Mouse (Mus musculus): ENCODE measurements around the gene H2-Q10.
"Not testable (repeated sequence)": the region's sequence is repeated elsewhere in the genome, so short reads cannot be mapped to it uniquely, and the experiment has no call there.

H2-Q10 gene

DNA sequence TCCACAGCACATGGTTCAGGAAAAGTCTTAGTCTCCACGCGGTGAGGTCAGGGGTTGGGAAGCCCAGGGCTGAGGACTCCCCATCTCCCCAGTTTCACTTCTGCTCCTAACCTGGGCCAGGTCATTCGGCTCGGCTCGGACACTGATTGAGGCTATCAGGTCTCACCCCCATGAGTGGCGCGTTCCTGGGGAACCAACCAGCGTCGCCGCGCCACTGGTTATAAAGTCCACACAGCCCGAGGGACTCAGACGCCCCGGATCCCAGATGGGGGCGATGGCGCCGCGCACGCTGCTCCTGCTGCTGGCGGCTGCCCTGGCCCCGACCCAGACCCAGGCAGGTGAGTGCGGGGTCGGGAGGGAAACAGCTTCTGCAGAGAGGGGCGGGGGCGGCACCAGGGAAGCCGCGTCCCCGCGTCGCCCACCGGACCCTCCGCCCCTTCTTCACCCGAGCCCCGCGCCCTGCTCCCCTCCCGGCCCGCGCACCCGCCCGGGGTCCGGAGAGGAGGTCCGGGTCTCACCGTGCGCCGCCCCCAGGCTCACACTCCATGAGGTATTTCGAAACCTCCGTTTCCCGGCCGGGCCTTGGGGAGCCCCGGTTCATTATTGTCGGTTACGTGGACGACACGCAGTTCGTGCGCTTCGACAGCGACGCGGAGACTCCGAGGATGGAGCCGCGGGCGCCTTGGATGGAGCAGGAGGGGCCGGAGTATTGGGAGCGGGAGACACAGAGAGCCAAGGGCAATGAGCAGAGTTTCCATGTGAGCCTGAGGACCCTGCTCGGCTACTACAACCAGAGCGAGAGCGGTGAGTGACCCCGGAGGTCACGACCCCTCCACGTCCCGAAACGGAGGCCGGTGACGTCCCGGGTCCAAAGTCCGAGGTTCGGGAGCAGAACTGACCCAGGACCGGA lies at the start of gene H2-Q10:
H2-Q10 (plus strand) TSS at position 248 of the 910 bp plus-strand sequence.
- in situ Hi-C loops (cut with MboI, MseI): loop anchor here (5.0 kb wide), 1 partner anchor 47 kb away; the partner anchor contains the start of genes Cchcr1 and Tcf19

DNA sequence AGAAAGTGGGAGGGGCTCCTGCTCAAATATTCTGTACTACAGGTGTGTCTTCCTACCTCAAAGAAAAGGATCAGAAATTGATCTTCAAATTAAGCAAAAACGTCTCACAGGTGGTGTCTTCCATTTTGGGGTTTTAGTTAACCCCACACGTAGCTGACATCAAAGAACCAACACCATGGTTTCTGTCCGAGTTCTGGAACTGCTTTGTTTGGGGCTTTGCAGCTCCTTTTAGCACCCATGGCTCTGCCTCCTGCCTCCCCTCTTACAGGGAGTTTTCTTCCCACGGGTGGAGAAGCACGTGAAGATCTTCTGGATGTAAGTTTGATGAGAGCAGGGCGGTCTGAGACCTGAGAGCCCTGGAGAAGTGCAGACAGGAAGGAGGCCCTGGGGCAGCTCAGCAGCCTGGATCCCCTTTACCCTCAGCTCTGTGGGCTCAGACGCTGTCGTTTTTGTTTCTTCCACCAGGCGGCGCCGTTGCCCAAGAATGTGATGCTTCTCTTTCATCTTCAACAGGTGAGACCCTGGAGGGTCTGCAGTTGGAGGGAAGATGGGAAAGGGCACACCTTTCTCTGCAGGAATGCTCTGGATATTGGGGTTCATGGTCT lies 49.6 kb upstream of the H2-Q10 start:
- in situ Hi-C loops (cut with MboI, MseI): loop anchor here (5.0 kb wide), 1 partner anchor 37 kb away; no protein-coding TSS in a partner anchor

DNA sequence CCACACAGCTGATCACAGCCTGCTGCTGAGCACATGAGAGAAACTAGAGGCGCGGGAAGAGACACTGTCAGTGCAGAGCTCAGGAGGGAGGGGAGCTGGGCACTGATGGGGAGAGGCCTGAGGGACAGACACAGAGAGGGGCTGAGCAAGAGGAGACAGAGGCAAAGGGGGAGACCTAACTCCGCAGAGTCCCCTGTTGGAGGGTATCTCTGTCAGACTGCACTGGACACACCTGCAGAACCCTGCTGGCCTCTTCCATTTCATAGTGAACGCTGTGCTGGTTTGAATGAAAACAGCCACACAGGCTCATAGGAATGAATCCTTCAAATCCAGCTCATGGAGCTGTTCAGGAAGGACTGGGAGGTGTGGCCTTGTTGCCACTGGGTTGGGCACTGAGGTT lies 48.6 kb upstream of the H2-Q10 start:
- in situ Hi-C loops (cut with MboI, MseI): loop anchor here (5.0 kb wide), 1 partner anchor 36 kb away; no protein-coding TSS in a partner anchor

DNA sequence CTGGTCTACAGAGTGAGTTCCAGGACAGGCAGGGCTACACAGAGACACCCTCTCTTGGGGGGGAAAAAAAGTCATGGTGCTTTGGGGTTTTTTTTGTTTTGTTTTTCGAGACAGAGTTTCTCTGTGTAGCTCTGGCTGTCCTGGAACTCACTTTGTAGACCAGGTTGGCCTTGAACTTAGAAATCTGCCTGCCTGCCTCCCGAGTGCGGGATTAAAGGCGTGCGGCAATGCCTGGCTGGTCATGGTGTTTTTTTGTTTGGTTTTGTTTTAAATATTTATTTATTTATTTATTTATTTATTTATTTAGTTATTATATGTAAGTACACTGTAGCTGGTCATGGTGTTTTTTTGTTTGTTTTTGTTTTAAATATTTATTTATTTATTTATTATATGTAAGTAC lies 47.5 kb upstream of the H2-Q10 start:
- in situ Hi-C loops (cut with MboI, MseI): loop anchor here (5.0 kb wide), 1 partner anchor 35 kb away; no protein-coding TSS in a partner anchor

DNA sequence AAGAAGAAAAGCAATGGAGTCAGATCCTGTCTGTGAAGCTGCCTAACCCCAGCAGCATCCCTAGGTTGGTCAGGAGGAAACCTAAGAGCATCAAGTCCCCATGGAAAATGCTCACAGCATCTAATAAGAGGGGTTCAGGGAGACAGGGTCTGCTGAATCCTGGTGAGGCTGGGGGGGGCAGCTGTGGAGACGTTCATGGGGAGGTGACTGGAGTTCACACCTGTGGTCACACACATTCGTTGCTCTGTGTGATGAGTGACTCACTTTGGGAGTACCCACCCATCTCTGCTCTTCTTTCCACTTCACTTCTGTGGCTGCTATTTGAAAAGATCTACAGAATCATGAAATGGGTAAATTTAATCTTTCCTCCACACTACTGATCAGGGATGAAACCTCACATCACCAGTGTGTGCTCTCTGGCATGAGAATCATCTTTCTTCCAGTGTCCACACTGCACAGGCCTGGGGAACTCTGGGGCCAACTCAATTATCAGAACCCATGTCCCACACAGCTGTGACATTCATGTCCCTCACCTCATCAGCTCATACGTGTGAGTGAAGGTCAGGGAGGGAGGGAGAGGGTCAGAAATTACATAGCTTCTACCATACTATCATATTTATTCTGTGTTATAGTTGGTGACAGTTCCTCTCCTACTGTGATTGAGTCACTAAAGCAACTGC lies 46.6 kb upstream of the H2-Q10 start:
- in situ Hi-C loops (cut with MboI, MseI): loop anchor here (5.0 kb wide), 1 partner anchor 34 kb away; no protein-coding TSS in a partner anchor

DNA sequence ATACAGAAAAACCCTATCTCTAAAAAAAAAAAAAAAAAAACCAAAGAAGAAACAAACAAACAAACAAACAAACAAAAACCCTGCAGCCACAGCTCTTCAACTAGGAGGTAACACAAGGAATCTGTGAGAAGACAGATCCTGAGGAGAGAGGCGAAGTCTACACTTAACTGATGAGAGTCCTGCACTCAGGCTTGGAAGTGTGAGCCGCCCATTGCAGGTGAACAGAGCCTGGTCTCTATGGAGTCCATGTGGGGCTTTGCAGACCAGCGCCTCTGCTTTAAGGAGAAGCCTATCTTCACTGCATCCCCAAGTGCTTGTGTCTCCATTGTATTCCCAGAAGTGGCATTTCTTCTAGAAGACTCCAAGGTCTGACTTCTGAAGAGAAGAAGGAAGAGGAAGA lies 45.8 kb upstream of the H2-Q10 start:
- in situ Hi-C loops (cut with MboI, MseI): loop anchor here (5.0 kb wide), 1 partner anchor 33 kb away; no protein-coding TSS in a partner anchor

DNA sequence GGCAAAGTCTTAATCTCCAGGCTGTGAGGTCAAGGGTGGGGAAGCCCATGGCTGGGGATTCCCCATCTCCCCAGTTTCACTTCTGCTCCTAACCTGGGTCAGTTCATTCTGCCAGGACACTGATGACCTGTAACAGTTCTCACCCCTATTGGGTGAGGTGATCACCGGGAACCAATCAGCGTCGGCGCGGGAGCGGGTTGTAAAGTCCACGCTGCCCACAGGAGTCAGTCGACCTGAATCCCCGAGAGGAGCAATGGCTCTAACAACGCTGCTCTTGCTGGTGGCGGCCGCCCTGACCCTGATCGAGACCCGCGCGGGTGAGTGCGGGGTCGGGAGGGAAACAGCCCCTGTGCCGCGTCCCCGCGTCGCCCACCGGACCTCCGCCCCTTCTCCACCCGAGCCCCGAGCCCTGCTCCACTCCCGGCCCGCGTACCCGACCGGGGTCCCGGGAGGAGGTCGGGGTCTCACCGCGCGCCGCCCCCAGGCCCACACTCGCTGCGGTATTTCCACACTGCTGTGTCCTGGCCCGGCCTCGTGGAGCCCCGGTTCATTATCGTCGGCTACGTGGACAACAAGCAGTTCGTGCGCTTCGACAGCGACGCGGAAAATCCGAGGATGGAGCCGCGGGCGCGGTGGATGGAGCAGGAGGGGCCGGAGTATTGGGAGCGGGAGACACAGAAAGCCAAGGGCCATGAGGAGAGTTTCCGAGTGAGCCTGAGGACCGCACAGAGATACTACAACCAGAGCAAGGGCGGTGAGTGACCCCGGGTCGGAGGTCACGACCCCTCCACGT lies 45.1 kb upstream of the H2-Q10 start, which contains the start of gene H2-Q6:
H2-Q6 (plus strand) TSS at position 227 of the 793 bp plus-strand sequence.
- in situ Hi-C loops (cut with MboI, MseI): loop anchor here (5.0 kb wide), 1 partner anchor 32 kb away; no protein-coding TSS in a partner anchor

DNA sequence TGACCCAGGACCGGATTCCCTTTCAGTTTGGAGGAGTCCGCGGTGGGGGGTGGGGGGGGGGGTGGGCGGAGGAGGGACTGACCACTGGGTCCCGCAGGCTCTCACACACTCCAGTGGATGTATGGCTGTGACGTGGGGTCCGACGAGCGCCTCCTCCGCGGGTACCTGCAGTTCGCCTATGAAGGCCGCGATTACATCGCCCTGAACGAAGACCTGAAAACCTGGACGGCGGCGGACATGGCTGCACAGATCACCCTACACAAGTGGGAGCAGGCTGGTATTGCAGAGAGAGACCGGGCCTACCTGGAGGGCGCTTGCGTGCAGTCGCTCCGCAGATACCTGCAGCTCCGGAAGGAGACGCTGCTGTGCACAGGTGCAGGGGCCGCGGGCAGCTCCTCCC lies 44.4 kb upstream of the H2-Q10 start:
- in situ Hi-C loops (cut with MboI, MseI): not testable (repeated sequence)

DNA sequence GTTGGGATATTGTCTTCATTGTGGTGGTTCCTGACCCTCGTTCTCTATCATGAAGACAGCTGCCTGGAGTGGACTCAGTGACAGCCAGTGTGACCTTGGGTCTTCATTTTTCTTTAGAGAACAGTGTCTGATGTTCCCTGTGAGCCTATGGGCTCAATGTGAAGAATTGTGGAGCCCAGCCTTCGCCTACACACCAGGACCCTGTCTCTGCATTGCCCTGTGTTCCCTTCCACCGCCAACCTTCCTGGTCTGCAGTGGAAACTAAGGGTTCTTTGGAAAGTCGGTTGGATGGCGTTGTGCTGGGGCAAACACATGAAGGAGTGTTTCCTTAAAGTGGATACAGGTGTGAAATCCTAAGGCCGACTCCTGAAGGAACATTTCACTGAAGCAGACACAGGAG lies 41.0 kb upstream of the H2-Q10 start:
- in situ Hi-C loops (cut with MboI, MseI): not testable (repeated sequence)

DNA sequence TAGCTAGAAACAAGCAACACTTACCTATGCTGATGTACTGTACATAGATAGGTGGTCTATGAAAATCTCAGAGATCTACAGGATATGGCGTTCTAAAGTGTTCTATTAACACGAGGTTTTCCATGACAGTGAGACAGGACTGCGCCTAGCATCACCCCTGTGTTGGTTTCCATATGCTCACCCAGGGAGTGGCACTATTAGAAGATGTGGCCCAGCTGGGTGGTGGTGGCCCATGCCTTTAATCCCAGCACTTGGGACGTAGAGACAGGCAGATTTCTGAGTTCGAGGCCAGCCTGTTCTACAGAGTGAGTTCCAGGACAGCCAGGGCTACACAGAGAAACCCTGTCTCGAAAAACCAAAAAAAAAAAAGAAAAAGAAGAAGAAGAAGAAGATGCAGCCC lies 39.2 kb upstream of the H2-Q10 start:
- in situ Hi-C loops (cut with MboI, MseI): not testable (repeated sequence)

DNA sequence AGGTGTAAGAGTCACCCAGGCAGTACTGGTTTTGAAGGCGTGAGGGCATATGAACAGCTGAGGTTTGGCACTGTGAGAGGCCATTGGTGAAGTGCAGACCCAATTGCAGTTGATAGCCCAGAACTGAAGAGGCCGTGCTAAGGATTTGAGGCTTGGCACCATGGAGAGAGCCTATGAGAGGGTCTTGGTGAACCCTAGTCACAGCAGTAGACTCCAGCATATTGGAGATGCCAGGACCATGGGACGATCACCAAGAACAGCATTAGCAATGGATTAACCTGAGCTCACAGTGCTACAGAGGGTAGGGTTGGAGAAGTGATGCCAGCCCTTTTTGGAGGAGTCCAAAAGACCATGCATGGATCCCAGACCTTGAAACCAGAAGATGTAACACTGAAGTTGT lies 37.7 kb upstream of the H2-Q10 start:
- in situ Hi-C loops (cut with MboI, MseI): not testable (repeated sequence)

DNA sequence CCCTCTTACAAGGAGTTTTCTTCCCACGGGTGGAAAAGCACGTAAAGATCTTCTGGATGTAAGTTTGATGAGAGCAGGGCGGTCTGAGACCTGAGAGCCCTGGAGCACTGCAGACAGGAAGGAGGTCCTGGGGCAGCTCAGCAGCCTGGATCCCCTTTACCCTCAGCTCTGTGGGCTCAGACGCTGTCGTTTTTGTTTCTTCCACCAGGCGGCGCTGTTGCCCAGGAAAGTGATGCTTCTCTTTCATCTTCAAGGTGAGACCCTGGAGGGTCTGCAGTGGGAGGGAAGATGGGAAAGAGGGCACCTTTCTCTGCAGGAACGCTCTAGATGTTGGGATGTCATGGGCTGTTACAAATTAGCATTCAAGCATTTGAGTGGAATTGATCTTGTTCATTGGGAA lies 35.1 kb upstream of the H2-Q10 start:
- in situ Hi-C loops (cut with MboI, MseI): not testable (repeated sequence)

DNA sequence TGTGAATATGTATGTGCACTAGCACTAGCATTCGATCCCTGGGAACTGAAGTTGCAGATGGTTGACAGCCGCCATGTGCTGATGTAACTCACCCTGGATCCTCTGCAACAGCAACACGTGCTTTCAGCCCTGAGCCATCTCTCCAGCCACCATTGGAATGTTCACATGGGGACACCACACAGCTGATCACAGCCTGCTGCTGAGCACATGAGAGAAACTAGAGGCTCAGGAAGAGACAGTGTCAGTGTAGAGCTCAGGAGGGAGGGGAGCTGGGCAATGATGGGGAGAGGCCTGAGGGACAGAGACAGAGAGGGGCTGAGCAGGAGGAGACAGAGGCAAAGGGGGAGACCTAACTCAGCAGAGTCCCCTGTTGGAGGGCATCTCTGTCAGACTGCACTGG lies 34.3 kb upstream of the H2-Q10 start:
- in situ Hi-C loops (cut with MboI, MseI): not testable (repeated sequence)

DNA sequence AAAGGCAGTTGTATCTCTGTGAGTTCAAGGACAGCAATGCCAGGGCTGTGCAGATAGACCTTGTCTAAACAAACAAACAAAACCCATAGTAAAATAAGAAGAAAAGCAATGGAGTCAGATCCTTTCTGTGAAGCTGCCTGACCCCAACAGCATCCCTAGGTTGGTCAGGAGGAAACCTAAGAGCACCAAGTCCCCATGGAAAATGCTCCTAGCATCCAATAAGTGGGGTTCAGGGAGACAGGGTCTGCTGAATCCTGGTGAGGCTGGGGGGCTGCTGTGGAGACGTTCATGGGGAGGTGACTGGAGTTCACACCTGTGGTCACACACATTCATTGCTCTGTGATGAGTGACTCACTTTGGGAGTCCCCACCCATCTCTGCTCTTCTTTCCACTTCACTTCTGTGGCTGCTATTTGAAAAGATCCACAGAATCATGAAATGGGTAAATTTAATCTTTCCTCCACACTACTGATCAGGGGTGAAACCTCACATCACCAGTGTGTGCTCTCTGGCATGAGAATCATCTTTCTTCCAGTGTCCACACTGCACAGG lies 32.4 kb upstream of the H2-Q10 start:
- in situ Hi-C loops (cut with MboI, MseI): not testable (repeated sequence)

DNA sequence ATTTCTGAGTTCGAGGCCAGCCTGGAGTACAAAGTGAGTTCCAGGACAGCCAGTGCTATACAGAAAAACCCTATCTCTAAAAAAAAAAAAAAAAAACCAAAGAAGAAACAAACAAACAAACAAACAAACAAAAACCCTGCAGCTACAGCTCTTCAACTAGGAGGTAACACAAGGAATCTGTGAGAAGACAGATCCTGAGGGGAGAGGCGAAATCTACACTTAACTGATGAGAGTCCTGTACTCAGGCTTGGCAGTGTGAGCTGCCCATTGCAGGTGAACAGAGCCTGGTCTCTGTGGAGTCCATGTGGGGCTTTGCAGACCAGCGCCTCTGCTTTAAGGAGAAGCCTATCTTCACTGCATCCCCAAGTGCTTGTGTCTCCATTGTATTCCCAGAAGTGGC lies 31.5 kb upstream of the H2-Q10 start:
- in situ Hi-C loops (cut with MboI, MseI): not testable (repeated sequence)

DNA sequence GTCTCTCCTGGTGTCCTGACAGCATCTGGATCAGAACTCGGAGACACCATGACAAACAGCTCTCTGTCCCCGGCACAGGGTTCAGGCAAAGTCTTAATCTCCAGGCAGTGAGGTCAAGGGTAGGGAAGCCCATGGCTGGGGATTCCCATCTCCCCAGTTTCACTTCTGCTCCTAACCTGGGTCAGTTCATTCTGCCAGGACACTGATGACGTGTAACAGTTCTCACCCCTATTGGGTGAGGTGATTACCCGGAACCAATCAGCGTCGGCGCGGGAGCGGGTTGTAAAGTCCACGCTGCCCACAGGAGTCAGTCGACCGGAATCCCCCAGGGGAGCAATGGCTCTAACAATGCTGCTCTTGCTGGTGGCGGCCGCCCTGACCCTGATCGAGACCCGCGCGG lies 31.0 kb upstream of the H2-Q10 start, which contains the start of gene H2-Q7:
H2-Q7 (plus strand) TSS at position 271 of the 400 bp plus-strand sequence.
- in situ Hi-C loops (cut with MboI, MseI): not testable (repeated sequence)

DNA sequence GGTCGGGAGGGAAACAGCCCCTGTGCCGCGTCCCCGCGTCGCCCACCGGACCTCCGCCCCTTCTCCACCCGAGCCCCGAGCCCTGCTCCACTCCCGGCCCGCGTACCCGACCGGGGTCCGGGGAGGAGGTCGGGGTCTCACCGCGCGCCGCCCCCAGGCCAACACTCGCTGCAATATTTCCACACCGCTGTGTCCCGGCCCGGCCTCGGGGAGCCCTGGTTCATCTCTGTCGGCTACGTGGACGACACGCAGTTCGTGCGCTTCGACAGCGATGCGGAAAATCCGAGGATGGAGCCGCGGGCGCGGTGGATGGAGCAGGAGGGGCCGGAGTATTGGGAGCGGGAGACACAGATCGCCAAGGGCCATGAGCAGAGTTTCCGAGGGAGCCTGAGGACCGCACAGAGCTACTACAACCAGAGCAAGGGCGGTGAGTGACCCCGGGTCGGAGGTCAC lies 30.6 kb upstream of the H2-Q10 start:
- in situ Hi-C loops (cut with MboI, MseI): not testable (repeated sequence)

DNA sequence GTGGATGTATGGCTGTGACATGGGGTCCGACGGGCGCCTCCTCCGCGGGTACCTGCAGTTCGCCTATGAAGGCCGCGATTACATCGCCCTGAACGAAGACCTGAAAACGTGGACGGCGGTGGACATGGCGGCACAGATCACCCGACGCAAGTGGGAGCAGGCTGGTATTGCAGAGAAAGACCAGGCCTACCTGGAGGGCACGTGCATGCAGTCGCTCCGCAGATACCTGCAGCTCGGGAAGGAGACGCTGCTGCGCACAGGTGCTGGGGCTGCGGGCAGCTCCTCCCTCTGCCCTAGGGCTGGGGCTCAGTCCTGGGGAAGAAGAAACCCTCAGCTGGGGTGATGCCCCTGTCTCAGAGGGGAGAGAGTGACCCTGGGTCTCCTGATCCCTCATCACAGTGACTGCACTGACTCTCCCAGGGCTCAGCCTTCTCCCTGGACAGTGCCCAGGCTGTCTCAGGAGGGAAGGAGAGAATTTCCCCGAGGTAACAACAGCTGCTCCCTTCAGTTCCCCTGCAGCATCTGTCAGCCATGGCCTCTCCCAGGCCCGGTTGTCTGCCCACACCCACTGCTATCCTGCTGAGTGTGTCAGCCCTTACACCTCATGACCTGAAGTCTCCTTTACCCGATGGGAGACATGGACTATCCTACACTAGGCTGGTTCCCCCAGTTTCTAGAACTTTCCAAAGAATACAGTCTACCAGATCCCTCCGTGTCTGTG lies 29.8 kb upstream of the H2-Q10 start:
- in situ Hi-C loops (cut with MboI, MseI): loop anchor here (5.0 kb wide), 1 partner anchor 43 kb away; no protein-coding TSS in a partner anchor

DNA sequence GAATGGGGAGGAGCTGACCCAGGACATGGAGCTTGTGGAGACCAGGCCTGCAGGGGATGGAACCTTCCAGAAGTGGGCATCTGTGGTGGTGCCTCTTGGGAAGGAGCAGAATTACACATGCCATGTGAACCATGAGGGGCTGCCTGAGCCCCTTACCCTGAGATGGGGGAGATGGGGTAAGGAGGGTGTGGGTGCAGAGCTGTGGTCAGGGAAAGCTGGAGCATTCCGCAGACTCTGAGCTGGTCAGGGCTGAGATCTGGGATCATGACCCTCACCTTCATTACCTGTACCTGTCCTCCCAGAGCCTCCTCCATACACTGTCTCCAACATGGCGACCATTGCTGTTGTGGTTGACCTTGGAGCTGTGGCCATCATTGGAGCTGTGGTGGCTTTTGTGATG lies 27.5 kb upstream of the H2-Q10 start:
- in situ Hi-C loops (cut with MboI, MseI): loop anchor here (5.0 kb wide), 1 partner anchor 45 kb away; no protein-coding TSS in a partner anchor

DNA sequence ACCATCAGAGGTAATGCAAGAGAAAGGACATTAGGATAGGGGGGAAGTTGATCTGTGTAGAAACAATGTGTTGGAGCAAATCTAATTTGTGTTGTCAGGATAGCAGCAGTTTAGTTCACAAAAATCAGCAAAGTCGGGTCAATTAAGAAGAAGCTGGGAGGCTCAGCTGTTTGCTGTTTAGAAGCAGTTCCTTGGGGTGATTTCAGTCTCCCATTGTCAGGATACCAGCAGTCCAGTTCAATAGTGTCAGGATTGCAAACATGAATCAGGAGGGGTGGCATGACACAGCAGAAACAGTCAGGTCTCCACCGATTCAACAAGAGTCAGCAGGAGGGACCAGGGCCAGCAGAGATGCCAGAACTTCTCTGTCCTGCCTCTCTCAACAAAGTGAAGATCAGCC lies 25.4 kb upstream of the H2-Q10 start:
- in situ Hi-C loops (cut with MboI, MseI): loop anchor here (5.0 kb wide), 1 partner anchor 47 kb away; no protein-coding TSS in a partner anchor
